Mouse (Mus musculus): ENCODE data around the gene Nemf. TPM values are rescaled to one million over a fixed set of nuclear protein-coding genes. Genes with fewer than 3 reads are reported as not detected.

Gene Nemf
- polyA plus RNA-seq, 1 experiment from 2014 or later, result 41.8 TPM

DNA sequence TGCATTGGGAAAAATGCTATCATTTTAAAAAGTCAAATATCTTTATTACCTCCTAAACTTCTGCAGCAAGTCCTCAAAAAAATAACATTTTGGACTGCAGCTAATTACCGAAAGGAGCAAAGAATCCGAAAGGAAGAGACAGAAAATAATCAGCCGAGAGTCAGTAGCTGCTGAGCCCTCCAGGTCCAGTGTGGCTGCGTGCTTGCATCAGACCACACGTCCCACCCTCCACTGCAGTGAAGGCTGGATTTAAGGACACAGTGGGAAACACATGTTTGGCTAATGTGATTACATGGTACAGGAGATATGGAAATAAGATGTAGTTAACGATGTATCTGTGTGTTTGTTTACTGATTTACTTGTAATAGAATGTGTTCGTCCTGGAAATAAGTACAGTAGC, 73.8 kb downstream of the Nemf start:
- Histone ChIP-seq H3K36me3 (ENCODE audit: inconsistent target) (no peaks in the 10 kb centered on the region), H3K4me3 (ENCODE audit: inconsistent target) (no peak overlapping the region), H3K27ac (no peak overlapping the region), H3K79me2 (ENCODE audit: inconsistent target) (no peaks in the 10 kb centered on the region)
- WGBS (ENCODE audit: missing documents), result 98% methylated on average over 7 of the region's 7 CpGs

DNA sequence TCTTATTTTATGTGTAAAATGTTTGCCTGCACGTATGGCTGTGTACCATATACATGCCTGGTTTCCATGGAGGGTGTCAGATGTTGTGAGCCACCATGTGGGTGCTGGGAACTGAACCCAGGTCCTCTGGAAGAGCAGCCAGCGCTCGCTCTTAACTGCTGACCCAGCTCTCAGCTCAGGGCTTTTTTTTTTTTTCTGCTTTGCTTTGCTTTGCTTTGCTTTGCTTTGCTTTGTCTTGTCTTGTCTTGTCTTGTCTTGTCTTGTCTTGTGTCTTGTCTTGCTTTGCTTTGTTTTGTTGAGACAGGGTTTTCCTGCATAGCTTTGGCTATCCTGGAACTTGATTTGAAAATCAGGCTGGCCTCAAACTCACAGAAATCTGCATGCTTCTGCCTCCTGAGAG, 76.0 kb downstream of the Nemf start:
- Histone ChIP-seq H3K4me3 (ENCODE audit: inconsistent target) (no peak overlapping the region), H3K36me3 (ENCODE audit: inconsistent target) (no peaks in the 10 kb centered on the region), H3K79me2 (ENCODE audit: inconsistent target) (no peaks in the 10 kb centered on the region), H3K27ac (no peak overlapping the region)
- WGBS (ENCODE audit: missing documents), result 89% methylated on average over 3 of the region's 3 CpGs

DNA sequence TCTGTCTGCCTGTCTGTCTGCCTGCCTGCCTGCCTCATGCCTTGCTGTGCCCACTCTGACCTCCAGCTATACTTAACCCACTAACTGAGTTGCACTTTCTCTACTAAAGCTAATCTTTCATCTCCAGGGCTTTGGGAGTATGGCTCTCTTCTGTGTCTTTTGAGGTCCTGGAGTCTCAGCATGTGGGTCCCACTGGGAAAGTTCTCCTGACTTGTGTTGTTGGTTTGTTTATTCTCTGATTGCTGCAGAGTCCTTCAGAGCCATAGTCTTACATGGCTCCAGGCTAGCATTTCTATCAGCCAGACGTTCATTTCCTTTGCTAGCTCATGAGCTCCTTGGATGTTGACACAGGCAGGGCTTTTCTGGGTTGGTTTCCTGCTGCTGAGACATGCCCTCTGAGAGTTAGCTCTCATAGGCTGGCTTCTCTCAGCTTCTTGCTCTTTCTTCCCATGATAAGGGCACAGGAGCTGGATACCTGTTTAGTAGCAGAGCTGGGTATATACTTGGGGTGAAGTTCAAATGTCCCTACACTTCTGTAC, 77.0 kb downstream of the Nemf start:
- Histone ChIP-seq H3K79me2 (ENCODE audit: inconsistent target) (no peaks in the 10 kb centered on the region), H3K36me3 (ENCODE audit: inconsistent target) (no peaks in the 10 kb centered on the region), H3K27ac (no peak overlapping the region), H3K4me3 (ENCODE audit: inconsistent target) (no peak overlapping the region)
- 27% methylated on average over 1 of the region's 1 CpGs for WGBS (ENCODE audit: missing documents)

DNA sequence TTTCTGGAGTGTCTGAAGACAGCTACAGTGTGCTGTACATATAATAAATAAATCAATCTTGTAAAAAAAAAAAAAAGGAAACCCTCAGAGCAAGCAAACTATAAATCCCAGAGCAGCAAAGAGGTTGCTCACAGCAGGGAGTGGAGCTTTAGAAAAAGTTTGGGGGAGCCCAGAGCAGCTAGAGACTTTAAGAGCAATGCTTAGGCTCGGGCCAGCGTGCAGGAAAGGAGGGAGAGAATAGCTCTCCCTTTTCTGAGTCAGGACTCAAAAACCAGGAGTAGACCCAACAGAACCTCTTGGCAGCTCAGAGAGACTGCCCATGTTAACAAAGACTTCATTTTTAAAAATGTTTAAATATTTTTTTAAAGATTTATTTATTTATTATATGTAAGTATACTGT, 88.0 kb downstream of the Nemf start:
- 100% methylated on average over 2 of the region's 2 CpGs for WGBS (ENCODE audit: missing documents)
- no peaks in the 10 kb centered on the region for H3K79me2 ChIP-seq (ENCODE audit: inconsistent target)
- no peak overlapping the region for H3K27ac ChIP-seq
- H3K36me3 ChIP-seq (ENCODE audit: inconsistent target), result no peaks in the 10 kb centered on the region
- H3K4me3 ChIP-seq (ENCODE audit: inconsistent target), result no peak overlapping the region

DNA sequence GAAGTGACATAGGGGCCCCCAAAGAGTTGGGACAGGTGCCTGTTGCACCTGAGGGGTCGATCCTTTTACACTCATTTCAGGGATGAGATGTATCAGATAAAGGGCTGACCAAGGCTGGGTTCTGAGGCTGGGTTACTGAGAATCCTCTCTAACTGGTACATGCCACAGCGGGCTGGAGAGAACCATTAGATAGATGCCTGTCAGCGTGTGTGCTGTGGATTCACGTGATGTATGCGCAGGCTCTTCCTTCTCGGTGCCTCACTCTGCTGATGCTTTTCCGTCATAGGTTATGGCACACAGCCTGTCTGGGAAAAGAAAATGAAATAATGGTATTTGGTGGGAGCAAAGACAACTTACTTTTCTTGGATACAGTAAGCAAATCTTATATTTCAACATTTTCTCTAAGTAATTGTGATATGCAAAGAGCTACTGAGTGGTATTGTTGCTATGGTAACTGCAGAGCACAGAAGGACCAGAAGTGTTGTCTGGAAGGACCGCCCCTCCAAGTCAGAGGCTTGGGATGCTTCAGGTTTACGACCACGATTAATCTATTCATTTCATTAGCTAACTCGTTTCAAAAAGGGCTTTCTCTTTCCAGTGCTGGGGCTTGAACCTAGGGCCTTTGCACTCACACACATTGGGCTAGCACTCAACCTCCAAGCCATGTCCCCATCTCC, 88.9 kb downstream of the Nemf start:
- H3K4me3 ChIP-seq (ENCODE audit: inconsistent target), result no peak overlapping the region
- WGBS (ENCODE audit: missing documents), result 93% methylated on average over 11 of the region's 11 CpGs
- H3K36me3 ChIP-seq (ENCODE audit: inconsistent target), result no peaks in the 10 kb centered on the region
- no peaks in the 10 kb centered on the region for H3K79me2 ChIP-seq (ENCODE audit: inconsistent target)
- no peak overlapping the region for H3K27ac ChIP-seq

- WGBS (ENCODE audit: missing documents), result 97% methylated on average over 3 of the region's 3 CpGs
- H3K4me3 ChIP-seq (ENCODE audit: inconsistent target), result no peak overlapping the region
- no peak overlapping the region for H3K27ac ChIP-seq
- H3K79me2 ChIP-seq (ENCODE audit: inconsistent target), result no peaks in the 10 kb centered on the region
- H3K36me3 ChIP-seq (ENCODE audit: inconsistent target), result no peaks in the 10 kb centered on the region
Observed at GRCm38 (mm10) chr12:69265031-69265430, 91.9 kb downstream of the Nemf start.

DNA sequence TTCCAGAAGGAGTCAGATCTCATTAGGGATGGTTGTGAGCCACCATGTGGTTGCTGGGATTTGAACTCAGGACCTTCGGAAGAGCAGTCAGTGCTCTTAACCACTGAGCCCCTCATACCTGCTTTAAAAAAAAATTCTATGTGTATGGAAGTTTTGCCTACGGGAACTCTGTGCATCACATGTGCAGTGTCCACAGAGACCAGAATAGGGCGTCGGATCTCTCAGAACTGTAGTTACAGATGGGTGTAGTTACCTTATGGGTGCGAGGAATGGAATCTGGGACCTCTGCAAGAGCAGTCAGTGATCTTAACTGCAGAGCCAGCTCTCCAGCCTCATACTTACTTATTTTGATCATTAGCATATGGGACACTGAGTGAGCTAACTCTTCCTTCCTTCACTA, 94.7 kb downstream of the Nemf start:
- Histone ChIP-seq H3K36me3 (ENCODE audit: inconsistent target) (no peaks in the 10 kb centered on the region), H3K79me2 (ENCODE audit: inconsistent target) (no peaks in the 10 kb centered on the region), H3K27ac (no peak overlapping the region), H3K4me3 (ENCODE audit: inconsistent target) (no peak overlapping the region)
- 95% methylated on average over 5 of the region's 5 CpGs for WGBS (ENCODE audit: missing documents)

Other genes with a start within 250 kb of the Nemf start
- 591 to 3,066 TPM (median 2,857 TPM) in 3 replicates for gene Rps29, start 198.0 kb downstream of the Nemf start, polyA plus RNA-seq (2018)
- gene Lrr1, start 188.4 kb downstream of the Nemf start, polyA plus RNA-seq (2018), result 0.79 to 5.0 TPM (median 0.95 TPM) in 3 replicates
- gene Rpl36al, start 173.1 kb downstream of the Nemf start, polyA plus RNA-seq (2018), result 456 to 589 TPM (median 537 TPM) in 3 replicates
- gene Mgat2, start 173.0 kb downstream of the Nemf start, polyA plus RNA-seq (2018), result 69.8 to 86.8 TPM (median 81.4 TPM) in 3 replicates
- gene Gm49383, start 160.1 kb downstream of the Nemf start, polyA plus RNA-seq (2018), result 2.3 to 4.5 TPM (median 2.8 TPM) in 3 replicates
- 1.5 to 3.6 TPM (median 2.6 TPM) in 3 replicates for gene Dnaaf2, start 158.7 kb downstream of the Nemf start, polyA plus RNA-seq (2018)
- 2.2 to 6.7 TPM (median 5.8 TPM) in 3 replicates for gene Gm49384, start 152.9 kb downstream of the Nemf start, polyA plus RNA-seq (2018)
- gene Pole2, start 129.0 kb downstream of the Nemf start, polyA plus RNA-seq (2018), result 2.5 to 13.9 TPM (median 3.7 TPM) in 3 replicates
- 2.3 to 6.4 TPM (median 4.2 TPM) in 3 replicates for gene Klhdc1, start 116.0 kb downstream of the Nemf start, polyA plus RNA-seq (2018)
- 14.8 to 18.2 TPM (median 15.3 TPM) in 3 replicates for gene Klhdc2, start 60.5 kb downstream of the Nemf start, polyA plus RNA-seq (2018)
- 84.8 to 161 TPM (median 114 TPM) in 3 replicates for gene Arf6, start 15.0 kb upstream of the Nemf start, polyA plus RNA-seq (2018)
- gene Gm9887, start 15.3 kb upstream of the Nemf start, polyA plus RNA-seq (2018), result 0.40 to 0.57 TPM in 2 of 3 replicates, not detected in the other
- 15.4 to 25.0 TPM (median 23.6 TPM) in 3 replicates for gene Vcpkmt, start 225.9 kb upstream of the Nemf start, polyA plus RNA-seq (2018)

Data from macrophage (primary cell).